Mouse (Mus musculus): ENCODE measurements around the gene Necap1.

- TF ChIP-seq CTCF (IDR thresholded peaks at IDR 0.05; ENCODE audit: borderline replicate concordance, insufficient read depth, low read depth, low read length) (no peak), POLR2A (IDR thresholded peaks at IDR 0.05; ENCODE audit: borderline replicate concordance, insufficient read depth, low read length) (no peak)
Observed at GRCm38 (mm10) chr6:122934845-122935244, 60.6 kb downstream of the Necap1 start.

Data from cerebellum, adult 2 months (tissue).